Mouse (Mus musculus) hindlimb bud, embryonic 11.5 days (tissue): ENCODE data around the gene Pcbp3.

Experiments
- DNase-seq: peaks from one replicate; pipeline ENCODE4 v3.0.0-alpha.2; 2012; ENCODE audit warnings: low read depth, low spot score; ENCODE audit errors: extremely low spot score

Gene Pcbp3

DNA sequence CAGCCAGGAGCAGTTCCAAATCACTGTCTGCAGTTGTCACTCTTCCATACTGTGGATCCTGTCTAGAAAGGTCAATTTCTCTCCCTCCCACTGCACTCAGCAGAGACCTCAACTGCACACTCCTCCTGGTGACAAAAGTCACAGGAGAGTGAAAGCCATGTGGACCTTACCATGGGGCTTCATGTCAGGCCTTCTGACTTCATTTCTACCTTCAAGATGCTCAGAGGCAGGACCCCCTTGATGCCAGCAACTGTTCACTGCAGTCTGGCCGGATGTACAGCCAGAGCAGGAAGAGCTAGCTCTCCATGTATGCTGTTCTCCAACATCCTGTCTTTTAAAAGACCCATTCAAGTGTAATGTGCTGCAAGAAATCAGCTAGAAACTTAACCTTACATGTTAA lies 29.9 kb downstream of the Pcbp3 start:
- no peak for DNase-seq

- DNase-seq, result no peak
These were observed 30.6 kb downstream of the Pcbp3 start for GRCm38 (mm10) chr10:76931122-76931521.

DNA sequence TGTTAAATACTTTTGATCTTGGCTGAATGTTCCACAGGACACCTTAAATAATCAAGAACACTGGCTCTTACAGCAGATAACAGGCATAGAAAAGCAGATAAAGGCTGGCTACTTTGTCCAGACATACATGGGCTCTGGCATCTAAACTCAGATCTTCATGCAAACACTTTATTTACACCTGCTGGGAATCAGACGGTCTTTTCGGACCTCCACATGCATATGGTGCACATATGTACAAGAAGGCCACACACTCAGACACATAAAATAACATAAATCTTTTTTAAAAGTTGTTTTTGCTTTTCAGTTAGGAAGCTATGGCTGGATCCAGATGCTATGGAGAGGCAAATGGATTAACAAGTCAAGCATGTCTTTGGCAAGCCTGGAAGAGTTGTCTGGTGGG lies 37.2 kb downstream of the Pcbp3 start:
- no peak for DNase-seq

DNA sequence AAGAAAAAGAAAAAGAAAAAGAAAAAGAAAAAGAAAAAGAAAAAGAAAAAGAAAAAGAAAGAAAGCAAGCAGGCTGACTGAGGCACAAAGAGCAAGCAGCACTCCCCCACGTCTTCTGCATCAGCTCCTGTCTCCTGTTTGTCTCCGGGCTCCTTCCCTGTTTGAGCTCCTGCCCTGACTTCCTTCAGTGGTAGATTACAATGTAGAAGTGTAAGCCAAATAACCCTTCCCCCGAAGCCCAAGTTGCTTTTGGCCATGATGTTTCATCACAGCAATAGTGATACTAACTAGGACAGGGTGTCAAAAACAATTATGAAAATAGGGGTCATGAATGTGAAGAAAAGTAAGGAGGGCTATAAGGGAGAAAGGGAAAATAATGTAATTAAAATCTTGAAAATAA lies 43.6 kb downstream of the Pcbp3 start:
- no peak for DNase-seq

DNA sequence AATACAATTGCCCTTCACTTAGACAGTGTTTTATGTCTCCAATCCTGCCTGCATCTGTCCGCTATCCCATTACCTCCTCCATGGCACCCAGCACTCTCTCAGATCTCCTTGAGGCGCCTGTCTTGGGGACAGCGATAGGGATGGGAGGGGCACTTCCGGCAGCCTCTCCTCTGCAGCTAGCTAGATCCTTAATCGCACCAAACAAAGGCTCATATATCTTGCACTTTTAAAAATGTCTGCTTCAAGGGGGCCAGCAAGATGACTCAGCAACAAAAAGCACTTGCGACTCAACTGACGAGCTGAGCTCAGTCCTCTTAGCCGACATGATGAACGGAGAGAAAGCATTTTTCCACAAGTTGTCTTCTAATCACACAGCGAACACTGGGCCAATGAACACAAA lies 55.3 kb downstream of the Pcbp3 start:
- no peak for DNase-seq

DNA sequence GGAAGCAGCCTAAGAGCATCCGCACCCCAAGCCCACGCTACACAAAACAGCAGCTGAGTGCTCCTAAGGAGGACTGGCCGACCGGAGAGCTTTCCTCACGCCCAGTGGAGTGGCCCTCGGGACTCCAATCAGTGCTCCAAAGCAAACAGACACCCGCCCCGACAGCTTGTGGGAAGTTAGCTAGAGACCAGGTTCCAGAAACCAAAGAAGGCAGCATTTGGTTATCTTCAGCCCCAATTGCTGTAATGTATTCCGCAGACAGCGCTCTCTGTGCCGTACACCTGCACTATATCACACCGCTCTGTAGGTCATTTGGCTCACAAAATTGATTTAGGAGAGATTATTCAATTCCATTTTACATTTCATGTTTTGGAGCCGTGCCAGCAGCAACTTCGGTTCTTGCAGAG lies 55.7 kb downstream of the Pcbp3 start:
- no peak for DNase-seq

GRCm38 (mm10) chr10:76903694-76904093 lies 58.0 kb downstream of the Pcbp3 start:
- DNase-seq, result no peak

DNA sequence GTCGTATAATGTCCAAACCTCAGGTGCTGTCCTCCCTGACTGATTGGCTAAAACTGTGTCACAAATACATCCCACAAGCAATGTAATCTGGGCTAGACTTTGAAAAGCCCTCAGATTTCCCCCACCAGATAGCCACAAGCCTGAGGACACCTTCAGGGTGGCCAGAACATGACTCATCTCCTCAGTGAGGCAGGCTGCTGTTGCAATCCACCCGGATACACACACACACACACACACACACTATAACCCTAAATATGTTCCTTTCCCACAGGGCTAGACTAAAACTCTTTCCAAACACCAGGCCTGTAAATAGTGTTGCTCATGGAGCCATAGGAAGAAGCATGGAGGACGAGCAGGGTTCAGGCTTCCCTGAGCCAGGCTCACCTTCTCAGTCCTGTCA lies 58.6 kb downstream of the Pcbp3 start:
- DNase-seq, result no peak

GRCm38 (mm10) chr10:76902588-76902987 lies 59.1 kb downstream of the Pcbp3 start:
- no peak for DNase-seq

- DNase-seq, result no peak
These were observed 63.3 kb downstream of the Pcbp3 start for GRCm38 (mm10) chr10:76898428-76898827.

DNA sequence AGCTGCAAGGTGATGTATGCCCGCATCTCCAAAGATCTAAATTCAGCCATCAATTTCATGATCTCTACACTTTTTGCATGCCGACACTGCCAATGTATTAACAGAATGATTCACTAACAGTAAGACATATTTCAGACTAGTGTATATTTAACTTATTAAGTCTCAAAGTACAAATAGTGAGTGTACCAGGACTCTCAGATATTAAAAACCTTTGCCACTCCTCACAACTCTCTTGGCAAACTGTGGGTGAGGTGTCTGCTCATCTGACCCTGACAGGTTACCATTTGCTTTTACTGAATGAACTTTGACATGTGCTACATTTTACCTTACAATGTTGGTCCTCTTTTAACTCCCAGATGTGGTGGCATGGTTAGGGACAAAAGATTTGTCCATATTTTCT lies 70.2 kb downstream of the Pcbp3 start:
- no peak for DNase-seq

- no peak for DNase-seq
These were observed 78.0 kb downstream of the Pcbp3 start for GRCm38 (mm10) chr10:76883442-76884244.

DNA sequence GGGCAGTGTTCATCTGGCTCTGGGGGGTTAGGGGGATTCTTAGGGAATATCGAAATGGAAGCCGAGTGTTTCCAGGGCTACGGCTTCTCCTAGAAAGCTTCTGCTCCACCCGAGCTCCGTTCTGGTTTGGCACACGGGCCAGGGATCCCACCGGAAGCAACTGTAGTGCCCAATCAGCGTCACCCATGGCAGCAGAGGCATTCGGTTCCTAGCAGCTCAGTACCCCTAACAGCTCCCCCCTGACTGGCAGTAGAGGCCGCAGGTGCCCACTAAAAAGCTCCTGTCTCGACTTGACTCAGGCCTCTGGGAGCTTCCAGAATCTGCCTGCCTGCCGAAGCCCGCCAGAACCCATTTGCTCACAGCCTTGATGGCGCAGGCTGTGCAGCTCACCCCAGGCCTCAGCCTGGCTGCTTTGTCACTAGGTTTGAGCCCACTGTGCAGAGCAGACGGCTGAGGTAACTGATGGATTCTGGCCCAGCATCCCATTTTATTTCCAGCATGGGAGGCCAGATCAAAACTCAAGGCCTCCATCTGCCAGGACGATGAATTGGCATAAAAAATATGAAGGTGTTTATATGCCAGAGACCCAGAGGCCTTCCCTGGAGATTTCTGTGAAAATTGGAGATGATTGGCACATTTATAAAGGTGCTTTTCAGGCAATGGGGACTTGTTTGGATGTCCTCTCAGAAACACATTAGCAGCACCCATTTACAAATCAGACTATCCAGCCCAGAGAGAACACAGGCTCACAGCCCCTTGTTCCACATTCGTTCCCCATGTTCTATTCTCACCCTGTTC lies 78.8 kb downstream of the Pcbp3 start:
- DNase-seq, result no peak

DNA sequence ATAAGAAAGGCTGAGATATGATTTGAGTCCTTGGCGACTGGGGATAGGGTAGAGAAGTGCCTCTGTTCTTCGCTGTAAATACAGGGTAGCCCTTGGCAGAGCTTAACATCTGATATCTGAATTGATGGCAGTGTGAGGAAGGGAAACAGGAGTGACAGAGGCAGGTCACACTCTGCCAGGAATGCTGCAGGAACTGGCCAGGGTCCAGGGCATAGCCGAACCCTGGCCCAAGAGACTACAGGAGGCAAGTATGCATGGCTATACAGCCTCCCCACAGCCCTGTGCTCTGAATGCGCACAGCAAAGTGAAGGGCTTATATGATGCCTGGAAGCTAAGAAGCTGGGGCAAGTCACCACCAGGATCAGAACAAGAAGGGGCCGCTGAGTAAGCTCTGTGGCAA lies 79.8 kb downstream of the Pcbp3 start:
- DNase-seq, result no peak

- DNase-seq, result no peak
These were observed 86.4 kb downstream of the Pcbp3 start for GRCm38 (mm10) chr10:76875310-76875709.

- no peak for DNase-seq
These were observed 86.8 kb downstream of the Pcbp3 start for GRCm38 (mm10) chr10:76874879-76875278.

DNA sequence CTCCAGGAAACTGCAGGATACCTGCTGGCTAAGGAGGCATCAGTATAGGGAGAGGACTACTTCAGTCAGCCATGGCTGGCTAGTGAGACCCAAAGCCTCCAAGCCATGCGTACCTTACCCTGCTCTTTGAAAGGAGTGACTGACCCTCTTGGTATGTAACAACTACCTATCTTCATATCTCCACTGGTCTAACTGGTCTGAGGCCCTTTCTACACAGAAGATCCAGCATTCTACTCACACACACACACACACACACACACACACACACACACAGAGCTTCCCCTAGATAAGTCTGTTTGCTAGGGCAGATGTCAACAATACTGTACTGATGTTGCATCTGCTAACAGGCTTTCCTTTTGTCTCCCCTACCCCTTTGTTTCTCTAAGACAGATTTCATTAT lies 87.3 kb downstream of the Pcbp3 start:
- DNase-seq, result no peak

- DNase-seq, result no peak
These were observed 87.7 kb downstream of the Pcbp3 start for GRCm38 (mm10) chr10:76873948-76874347.

- DNase-seq, result no peak
These were observed 89.0 kb downstream of the Pcbp3 start for GRCm38 (mm10) chr10:76872736-76873135.

DNA sequence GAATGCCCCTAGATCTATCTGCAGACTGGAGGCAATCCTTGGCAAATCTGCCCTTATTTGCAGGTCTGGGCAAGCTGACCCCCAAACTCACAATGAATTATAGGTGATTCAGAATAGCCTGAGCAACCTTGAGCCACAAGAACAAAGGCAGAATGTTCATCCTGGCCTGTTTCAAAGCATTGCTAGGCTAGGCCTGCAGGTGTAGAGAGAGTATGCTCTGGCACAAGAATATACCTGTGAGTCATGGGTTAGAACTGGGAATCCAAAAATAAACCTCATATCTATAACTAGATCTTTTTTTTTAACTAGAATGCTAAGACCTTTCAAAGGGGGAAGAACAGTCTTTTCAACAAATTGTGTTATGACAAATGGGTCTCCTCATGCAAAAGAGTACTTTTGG lies 95.8 kb downstream of the Pcbp3 start:
- DNase-seq, result no peak

GRCm38 (mm10) chr10:76860998-76861397 lies 100.7 kb downstream of the Pcbp3 start:
- no peak for DNase-seq

DNA sequence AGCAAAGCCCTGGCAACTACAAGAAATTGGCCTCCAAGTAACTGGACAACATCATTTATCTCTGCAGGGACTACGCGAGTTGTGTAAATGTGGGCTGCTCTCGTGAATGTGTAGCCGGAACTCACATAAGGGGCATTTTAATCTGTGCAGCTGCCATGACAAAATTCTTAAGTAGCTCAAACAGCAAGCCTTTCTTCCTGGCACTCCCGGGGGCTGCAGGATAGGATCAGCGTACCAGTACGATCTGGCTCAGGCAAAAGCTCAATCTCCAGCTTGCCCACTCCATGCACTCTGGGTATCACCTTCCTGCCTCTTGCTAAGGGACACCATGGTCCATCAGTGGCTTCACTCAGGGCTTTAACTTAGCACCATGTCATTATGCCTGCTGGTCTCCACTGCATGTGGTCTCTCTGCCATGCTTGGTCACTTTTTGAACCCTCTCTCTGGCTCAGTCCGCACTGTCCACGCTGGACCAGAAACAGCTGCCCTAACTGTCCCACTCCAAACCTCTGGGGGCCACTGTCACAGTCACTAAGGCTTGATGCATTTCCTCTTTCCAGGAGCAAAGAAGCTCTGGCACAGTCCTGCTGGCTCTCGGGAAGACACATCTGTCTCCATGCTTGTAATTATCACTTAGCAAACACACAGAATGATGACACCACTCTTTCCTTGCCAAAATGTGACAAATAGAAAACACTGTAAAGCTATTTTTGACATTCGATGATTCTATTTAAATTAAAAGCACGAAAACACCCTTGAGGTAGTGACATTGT lies 102.1 kb downstream of the Pcbp3 start:
- no peak for DNase-seq
